Mouse (Mus musculus): ENCODE data around the gene Ppp1r3e.

DNA sequence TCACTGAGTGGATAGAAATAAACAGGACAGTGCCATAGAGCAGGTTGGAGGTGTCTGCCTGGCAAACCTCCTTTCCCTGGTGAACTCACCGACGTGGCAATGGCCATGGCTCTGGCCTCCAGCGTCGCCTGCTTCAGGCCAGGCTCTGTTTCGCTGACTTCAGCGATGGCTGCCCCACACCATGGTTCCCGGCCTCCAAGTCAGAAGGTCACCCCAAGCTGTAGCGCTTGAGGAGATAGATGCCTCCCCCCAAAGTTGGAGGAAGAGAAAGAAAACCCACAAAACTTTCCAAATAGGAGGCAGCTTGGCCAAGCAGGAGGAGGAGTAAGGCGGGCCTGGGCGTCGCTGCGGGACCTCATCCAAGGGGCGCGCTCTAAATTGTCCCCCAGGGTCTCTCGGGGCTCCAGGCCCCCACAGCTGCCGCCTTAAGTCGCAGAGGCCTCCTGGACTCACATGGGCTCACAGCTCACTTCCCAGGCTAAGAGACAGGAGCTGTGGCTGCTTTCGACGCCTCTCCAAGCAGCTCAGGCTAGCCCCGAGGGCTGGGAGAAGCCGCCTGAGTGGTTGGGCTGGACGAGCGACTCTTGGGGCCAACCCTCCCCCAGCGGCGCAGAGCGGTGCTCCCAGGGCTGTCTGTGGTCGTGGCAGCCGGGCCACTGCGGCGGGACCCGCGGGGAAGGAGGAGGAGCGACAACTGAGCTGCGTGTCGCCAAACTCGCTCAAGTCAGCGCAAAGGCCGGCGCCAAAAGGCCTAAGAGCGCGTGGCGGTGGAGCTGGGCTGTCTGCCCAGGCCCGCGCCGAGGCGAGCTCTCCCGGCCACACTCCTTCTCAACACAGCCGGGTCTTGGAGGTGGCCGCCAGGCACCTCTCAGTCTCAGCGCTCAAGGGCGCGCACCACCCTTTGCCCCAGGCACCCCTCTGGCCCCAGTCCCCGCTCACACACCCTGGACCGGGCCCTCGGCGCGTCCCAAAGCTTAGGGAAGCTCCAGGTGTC lies 48.3 kb upstream of the Ppp1r3e start, which contains the start of gene Efs:
- TF ChIP-seq CTCF (IDR thresholded peaks at IDR 0.05; ENCODE audit: borderline replicate concordance, insufficient read depth, low read depth, low read length) (no peak), POLR2A (IDR thresholded peaks at IDR 0.05; ENCODE audit: borderline replicate concordance, insufficient read depth, low read length) (no peak)

Measured in cerebellum, adult 2 months (tissue).